Mouse (Mus musculus) embryonic fibroblast, embryonic 13.5 days (primary cell): ENCODE results near the gene B430218F22Rik.

Experiments
- CTCF ChIP-seq: IDR thresholded peaks from 2 replicates; pipeline ENCODE4 v1.5.1; 2011; ENCODE audit warnings: mild to moderate bottlenecking, control low read depth, low read length, moderate library complexity, borderline replicate concordance; ENCODE audit not compliant: insufficient read depth
- POLR2A ChIP-seq: IDR thresholded peaks from 2 replicates; pipeline ENCODE4 v1.6.1; 2011; ENCODE audit warnings: low read depth, mild to moderate bottlenecking, control low read depth, low read length, moderate library complexity

DNA sequence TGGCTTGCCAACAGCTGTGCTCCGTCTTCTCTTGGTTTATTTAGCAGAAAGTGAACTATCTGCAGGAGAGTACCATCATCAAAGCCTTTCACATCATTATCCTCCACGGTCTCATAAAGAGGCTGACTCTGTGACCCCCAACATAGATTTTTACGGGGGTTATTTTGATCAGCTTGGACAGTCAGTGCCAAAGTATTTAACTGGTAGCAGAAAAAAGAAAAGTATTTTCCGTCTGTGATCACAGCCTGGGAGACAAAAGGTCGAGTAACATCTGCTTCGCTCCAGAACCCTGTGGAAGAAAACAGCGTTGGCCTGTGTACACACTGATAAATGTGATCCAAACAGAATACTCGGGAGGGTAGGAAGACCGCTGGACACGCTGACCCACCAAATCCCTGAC, 6.0 kb upstream of the B430218F22Rik start:
- TF ChIP-seq POLR2A: no peak
- TF ChIP-seq CTCF: no peak
